Mouse (Mus musculus): ENCODE measurements around the gene Taf4. TPM values are rescaled to one million over a fixed set of nuclear protein-coding genes. Genes with fewer than 3 reads are reported as not detected.

Taf4 gene
- 30.3 and 46.5 TPM in 2 replicates for total RNA-seq (2023)

DNA sequence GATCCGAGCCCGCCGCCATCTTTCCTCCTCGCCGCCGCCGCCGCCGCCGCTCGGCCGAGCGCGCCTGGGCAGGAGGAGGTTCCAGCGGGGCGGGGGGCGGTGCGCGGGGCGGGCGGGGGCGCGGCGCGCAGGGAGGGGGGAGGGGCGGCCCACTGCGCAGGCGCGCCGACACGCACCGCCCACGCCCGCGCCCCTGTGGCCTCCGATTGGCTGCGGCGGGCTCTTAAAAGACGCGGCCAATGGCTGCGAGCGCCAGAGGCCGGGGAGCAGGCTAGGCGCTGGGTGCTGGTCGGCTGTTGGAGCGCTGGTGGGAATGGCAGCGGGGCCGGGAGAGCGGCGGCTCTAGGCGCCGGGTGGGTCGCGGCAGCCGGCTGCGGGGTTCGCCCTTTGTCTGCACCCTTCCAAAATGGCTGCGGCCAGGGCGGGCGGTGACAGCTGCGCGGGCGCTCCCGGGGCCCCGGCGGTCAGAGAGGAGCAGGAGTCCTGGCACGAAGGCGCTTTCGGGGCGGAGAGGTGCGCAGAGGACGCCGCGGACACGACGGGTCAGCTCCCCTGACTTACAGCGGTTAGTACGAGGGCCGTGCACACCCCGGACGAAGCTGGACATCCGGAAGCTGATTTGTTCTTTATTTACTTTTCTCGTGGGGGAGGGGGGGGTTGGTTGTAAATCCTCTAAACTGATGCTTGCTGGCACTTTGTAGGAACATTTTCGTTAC lies at the start of gene Taf4:
Gene Taf4 (minus strand): TSS at position 19 of the 716 bp plus-strand sequence.

DNA sequence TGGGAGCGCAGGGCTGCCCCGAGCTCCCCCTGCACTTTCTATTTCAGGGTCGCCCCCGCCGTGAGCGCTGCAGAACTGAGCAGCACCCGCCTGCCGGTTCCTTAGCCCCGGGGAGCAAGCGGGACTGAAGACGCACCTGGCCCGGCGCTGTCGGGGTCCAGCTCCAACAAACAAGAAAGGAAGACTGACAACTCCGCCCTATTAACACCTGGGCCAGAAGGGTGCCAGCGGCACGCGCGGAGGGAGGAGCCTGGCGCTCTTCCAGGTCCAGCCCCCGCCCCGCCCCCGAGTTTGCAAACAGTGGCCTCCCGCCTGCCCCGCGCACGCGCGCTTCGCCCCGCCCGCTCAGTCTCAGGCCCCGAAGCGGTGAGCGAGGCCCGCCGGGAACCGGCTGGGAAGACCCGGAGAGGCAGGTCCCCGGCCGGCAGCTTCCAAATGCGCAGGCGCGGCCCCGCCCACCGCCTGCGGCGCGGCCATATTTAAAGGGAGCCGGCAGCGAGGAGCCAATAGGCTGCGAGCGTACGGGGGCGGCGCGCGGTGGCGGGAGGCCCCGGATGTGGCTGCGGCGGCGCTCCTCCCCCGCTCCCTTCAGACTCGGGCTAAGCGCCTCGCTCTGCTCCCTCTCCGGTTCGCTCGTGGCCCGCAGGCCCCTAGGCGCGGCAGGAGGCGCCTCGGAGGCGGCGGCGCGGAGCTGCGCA lies 48.1 kb upstream of the Taf4 start, which contains the start of gene Lsm14b:
Gene Lsm14b (plus strand): TSS at position 587 of the 698 bp plus-strand sequence.

Other genes starting within 250 kb of the Taf4 start
- gene Lsm14b, start 48.3 kb upstream of the Taf4 start, total RNA-seq (2023): 14.7 and 15.7 TPM in 2 replicates
- gene Psma7, start 65.8 kb upstream of the Taf4 start, total RNA-seq (2023): 128 and 158 TPM in 2 replicates
- gene Ss18l1, start 65.9 kb upstream of the Taf4 start, total RNA-seq (2023): 3.4 and 3.8 TPM in 2 replicates
- gene Mtg2, start 93.9 kb upstream of the Taf4 start, total RNA-seq (2023): 4.6 and 6.9 TPM in 2 replicates
- gene Hrh3, start 127.8 kb upstream of the Taf4 start, total RNA-seq (2023): not detected in 2 replicates
- 69.9 and 77.3 TPM in 2 replicates for gene Osbpl2, start 142.7 kb upstream of the Taf4 start, total RNA-seq (2023)
- gene Adrm1, start 194.8 kb upstream of the Taf4 start, total RNA-seq (2023): 69.8 and 76.8 TPM in 2 replicates
- gene Lama5, start 249.2 kb upstream of the Taf4 start, total RNA-seq (2023): 0.09 and 0.66 TPM in 2 replicates

Data from neutrophil, adult 65 days (primary cell).